Comparison of ENCODE assay signal across 8 mouse cellular contexts in genomic region chr8:110997547-110998531, GRCm38 (mm10). TPM values are rescaled to one million over a fixed set of nuclear protein-coding genes. Genes with fewer than 3 reads are reported as not detected.
DNase-seq lines count a peak whose midpoint lies in the region; ATAC-seq lines count a peak whose summit lies in the region.

Ddx19a (minus strand) TSS chr8:110997800.

- peak within 1 kb of the TSS; percentile 87 for H3K4me3 ChIP-seq in hindbrain, embryonic 12.5 days

- WGBS in hindbrain, embryonic 12.5 days = 3% methylated on average over 58 of the region's 58 CpGs

- H3K9ac ChIP-seq in hindbrain, embryonic 12.5 days = peak within 1 kb of the TSS; percentile 87

- peak; percentile 94 for ATAC-seq in hindbrain, embryonic 12.5 days (ENCODE audit: low FRiP score)

- H3K4me2 ChIP-seq in hindbrain, embryonic 12.5 days (replicated peaks) = peak within 1 kb of the TSS; percentile 86

- peaks cover 3% of the 10 kb centered on the region for H3K36me3 ChIP-seq in hindbrain, embryonic 12.5 days

- no peaks in the 10 kb centered on the region for H3K9me3 ChIP-seq in hindbrain, embryonic 12.5 days (replicated peaks)

- DNase-seq in Muller cell, postnatal 12 days (ENCODE audit: inconsistent ontology term) = peak; percentile 91
- peak; percentile 87 for DNase-seq in cerebellum, adult 9-11 months
- DNase-seq in frontal cortex, postnatal 10 days (ENCODE audit: low spot score in 2 of 2) = peak; percentile 77 to 87
- peak; percentile 84 to 91 for DNase-seq in layer of hippocampus, postnatal 14 days (ENCODE audit: low spot score in 2 of 2)
- DNase-seq in lung, postnatal 14 days = peak; percentile 87
- DNase-seq in retina, adult 2 months (ENCODE audit: low read depth, low spot score) = peak; percentile 84
- peak; percentile 83 to 87 for DNase-seq in thymus, postnatal 36 days

- no peaks in the 10 kb centered on the region for H3K27me3 ChIP-seq in hindbrain, embryonic 12.5 days

- peak within 1 kb of the TSS; percentile 74 for H3K27ac ChIP-seq in hindbrain, embryonic 12.5 days

- peaks cover 10% of the 10 kb centered on the region for H3K4me1 ChIP-seq in hindbrain, embryonic 12.5 days

RNA-seq across cellular contexts. Expression of gene Ddx19a, which starts in this region (rescaled TPM):
- 13.9 and 16.9 TPM in 2 replicates for polyA plus RNA-seq in hindbrain, embryonic 12.5 days (2016; fragmentation: Nextera tagmentation; extraction: Ambion mirVana)
- 10 to 100 TPM; 33.1 to 37.2 TPM for total RNA-seq in layer of hippocampus, postnatal 14 days (2021)

Comparison
In these comparisons a context has a peak if more than half of its experiments do, and no peak if none do; other contexts are left out.
1. Peak in every context shown above with its lines: DNase-seq, ATAC-seq, H3K4me3 ChIP-seq and H3K27ac ChIP-seq.